Mouse (Mus musculus) frontal cortex, postnatal 14 days (tissue): ENCODE data around the gene Gramd1c.

ENCODE experiments used
- DNase-seq, 2 experiments: peaks; one replicate each; pipeline ENCODE4 v3.0.0; 2022; ENCODE audit warnings: low spot score in 2 of 2

Gramd1c gene

DNA sequence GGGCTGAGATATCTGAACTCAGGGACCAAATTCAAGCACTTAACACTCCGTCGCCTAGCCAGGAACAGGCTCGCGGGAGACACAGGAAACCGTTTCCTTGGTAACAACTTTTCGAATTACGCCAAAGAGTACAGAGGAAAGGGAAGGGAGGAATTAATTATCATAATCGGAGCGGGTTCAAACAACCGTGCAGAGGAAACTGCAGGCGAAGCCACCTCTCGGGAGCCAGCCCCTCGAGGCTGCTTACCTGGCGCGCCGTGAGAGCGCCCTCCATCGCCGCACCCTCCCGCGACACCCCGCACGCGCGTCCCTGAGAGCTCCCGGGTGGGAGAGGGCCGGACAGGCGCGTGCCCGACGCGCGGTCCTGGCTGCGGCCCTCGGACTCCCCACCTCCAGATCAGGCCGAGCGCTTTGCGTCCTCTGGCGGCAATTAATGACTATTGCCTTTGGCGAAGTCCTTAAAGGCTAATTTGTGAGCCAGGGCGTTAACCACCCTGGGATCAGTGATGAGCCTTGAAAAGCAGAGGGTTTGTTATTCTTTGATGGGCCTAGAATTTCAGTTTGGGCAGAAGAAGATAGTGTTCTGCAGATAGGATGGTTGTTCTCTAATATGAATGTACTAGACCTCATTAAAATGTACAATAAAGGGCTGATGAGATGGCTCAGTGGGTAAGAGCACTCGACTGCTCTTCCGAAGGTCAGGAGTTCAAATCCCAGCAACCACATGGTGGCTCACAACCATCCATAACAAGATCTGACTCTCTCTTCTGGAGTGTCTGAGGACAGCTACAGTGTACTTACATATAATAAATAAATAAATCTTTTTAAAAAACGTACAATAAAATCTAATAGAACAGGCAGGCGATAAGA is at the start of gene Gramd1c:
TSS of gene Gramd1c (minus strand) at position 321 of the 870 bp plus-strand sequence.
- DNase-seq, result peak; percentile 39 to 48

DNA sequence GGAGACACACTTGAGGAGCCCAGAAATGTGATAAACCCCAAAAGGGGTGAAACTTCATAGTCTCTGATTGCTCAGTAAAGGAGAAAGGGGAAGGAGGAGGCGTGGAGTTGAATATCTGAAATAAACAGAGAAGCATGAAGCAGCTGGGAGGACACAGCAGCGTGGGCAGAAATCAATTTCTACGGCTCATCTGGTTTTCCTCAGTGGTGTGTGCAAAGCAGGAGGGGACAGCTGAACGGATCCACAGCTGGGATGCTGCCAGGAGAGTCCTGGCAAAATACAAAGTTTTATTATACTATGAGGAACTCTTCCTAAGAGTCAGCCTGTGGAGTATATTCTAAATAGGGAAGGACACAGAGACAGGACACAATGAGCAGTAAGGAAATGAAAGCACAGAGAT is 45.9 kb upstream of the Gramd1c start:
- DNase-seq, result no peak

DNA sequence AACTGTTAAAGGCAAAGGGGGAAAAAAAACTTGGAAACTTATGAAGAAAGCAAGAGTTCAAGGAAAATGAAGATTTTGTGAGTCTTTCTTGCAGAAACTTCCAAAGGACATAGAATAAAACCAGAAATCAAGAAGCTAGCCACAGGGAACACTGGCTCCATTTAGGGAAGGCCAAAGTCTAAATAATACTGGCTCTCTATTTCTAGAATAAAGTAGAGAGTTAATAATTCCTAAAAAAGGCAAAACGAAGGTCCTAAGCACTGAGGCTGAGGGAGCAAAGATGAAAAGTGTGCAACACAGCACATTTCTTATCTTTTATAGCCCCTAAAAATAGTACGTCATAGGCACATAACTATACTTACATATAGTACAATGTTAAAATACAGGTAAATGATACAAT is 42.1 kb upstream of the Gramd1c start:
- no peak for DNase-seq

DNA sequence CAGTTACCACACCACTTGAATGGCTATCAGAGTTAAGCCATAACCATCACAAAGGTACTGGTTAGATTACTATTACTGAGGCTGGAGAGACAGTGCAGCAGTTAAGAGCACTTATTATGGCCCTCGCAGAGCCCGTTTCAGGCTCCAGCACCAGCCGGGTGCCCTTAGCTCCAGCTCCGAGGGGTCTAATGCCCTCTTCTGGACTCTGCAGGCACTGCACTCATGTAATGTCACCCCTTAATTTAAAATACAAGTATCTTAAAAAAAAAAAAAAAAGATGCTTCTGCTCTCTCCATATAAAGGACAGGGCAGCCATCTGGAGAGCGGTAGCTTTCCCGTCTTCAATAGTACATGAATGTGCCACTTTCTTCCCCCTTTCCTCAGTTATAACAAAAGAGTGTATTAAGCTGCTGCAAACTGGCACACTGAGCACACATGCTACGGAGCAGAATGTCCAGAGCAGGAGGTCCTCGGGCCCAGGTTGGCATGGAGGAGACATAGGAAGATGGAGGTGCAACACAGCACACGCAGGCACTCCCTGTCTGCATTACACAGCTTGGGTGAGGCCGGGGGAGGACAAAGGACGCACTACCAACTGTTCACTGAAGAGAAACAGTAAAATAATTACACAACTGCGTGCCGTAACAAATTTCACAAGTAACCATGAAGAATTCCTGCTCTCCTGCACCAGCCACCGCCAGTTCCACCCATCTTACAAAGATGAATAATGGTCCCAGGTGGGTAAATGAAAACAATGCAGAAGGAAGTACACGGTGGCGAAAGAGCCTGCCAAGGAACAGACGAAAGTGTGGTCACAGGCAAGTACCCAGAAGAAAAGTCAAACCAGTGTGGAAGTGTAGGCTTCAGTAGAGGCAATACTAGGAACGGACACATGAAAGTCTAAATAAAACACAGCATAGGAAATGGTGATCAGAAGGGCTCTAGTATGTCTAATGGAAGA is 40.9 kb upstream of the Gramd1c start:
- DNase-seq, result no peak

DNA sequence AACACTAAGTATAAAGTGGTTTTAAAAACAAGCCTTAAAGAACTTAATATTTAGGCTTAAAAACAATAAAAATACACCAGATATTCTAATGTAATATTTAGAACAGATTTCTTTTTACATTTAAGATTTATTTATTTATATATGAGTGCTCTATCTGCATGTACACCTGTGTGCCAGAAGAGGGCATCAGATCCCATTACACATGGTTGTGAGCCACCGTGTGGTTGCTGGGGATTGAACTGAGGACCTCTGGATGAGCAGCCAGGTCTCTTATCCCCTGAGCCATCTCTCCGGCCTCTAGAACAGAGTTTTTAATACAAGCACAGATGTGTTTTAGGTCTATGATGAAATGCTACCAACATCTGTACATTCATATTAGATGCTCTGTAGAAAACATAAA is 39.8 kb upstream of the Gramd1c start:
- no peak for DNase-seq

DNA sequence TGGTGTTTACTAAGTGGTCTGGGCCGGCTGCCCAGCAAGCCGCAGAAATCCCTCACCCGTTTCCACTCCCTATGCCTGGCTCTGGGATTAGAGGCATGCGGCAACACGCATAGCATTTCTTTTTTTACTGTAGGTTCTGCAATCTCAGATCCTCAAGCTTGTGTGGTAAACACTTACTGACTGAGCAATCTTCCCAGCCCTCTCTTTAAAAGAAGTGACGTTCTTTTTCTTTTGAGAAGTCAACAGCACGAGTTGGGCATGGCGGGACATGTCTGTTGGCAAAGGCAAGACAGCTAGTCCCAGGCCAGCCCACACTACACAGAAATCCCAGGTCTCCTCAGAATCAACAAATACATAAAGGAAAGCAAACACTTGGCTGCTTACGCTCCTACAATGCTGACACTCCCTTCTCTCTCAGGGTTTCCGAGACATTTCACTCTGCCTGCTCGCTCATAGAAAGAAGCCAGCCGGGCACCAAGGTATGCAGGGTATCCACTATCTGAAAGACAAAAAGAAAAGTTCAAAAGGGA is 38.1 kb upstream of the Gramd1c start:
- DNase-seq, result no peak

DNA sequence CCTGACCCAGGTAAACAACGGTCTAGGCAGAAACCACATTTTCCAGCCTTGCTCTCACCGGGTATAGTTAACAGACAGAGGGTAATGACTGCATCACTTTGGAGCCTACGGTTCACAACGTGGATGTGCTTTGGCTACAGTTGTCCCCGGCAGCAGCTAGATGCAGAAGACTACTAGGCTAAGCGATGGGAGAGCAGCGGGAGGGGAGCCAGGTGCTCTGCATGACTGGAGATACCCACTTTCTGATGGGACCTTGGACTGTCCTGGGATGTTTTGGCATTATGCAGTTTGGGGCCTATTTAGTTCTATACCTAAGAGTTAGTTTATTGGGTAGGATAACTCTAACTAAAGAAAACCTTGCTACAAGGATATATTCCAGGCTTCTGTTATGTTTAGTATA is 36.2 kb upstream of the Gramd1c start:
- DNase-seq, result no peak

DNA sequence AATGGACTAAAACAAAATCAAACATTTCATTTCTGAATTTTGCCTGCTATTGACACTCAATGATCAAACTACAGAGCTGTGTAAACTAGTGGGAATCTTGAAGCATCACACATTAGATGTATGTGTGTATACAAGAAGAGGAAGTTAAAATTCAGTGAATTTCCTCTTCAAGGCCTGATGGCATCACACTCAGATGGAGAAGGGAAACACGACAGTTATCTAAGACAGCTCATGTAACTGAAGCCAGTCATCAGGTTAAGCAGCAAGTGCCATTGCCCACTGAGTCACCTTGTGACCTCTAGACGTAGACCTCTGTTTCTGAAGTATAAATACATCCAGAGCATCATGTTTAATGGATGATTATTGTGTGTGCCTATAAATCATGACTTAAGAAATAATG is 24.5 kb upstream of the Gramd1c start:
- no peak for DNase-seq

DNA sequence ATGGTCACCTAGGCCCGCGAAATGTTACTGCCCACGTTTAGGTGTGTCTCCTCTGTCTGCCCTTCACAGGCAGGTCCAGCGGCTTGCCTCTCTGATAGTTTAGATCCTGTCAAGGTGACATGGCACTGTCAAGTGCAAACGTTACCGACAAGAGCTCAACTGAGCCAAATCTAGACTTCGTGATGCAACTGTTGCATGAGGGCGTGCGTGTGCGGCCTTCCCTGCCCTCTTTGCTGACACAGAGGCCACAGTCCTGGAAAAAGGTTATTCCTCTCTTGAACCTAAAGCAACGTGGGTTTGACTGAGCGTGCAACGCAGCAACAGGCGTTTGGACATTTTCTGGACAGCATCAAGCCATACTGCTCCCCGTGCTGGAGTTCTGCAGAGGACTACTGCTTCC is 1.8 kb downstream of the Gramd1c start:
- no peak for DNase-seq

DNA sequence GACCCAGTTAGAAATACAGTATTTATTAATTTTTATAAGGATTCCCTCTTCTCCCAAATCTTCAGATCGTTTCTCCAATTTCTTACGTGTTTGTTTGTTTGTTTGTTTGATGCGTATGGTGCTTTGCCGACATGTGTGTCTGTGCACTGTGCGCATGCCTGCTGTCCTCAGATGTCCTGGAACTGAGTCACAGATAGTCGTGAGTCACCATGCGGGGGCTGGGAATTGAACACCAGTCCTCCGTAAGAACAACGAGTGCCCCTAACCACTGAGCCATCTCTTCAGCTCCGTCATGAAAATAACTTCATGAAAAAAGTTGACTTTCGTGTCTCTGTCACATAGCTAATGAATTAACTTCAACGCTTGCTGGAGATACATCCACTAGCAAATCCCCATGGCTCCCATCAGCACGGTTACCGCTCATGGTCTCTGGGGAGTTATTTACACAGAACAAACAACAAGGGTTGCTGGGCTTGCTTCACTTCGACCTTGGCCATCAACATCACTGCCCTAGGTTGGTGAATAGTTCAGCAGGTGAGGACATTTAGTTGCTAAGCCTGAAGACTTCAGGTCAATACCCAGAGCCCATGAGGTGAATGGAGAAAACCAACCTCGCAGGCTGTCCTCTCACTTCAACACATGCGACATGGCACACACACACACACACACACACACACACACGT is 2.4 kb downstream of the Gramd1c start:
- no peak for DNase-seq

DNA sequence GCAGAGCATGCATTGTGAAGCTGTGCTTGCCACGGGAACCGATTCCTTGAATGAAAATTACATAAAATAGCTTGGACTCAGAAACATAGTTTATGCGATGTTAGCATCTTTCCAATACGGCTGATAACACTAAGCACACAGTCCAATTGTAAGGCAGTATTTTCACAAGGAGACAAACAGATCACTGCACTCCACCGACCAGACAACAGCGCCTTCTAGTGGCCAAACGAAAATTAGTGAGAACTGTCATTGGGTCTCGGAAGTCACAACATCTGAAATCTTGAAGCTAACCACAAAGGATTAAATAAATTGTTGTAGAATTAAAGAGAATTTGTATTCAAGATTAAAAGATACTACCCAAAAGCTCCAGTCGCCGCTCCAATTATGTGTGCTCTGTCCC is 4.4 kb downstream of the Gramd1c start:
- DNase-seq, result peak; percentile 37 to 76

DNA sequence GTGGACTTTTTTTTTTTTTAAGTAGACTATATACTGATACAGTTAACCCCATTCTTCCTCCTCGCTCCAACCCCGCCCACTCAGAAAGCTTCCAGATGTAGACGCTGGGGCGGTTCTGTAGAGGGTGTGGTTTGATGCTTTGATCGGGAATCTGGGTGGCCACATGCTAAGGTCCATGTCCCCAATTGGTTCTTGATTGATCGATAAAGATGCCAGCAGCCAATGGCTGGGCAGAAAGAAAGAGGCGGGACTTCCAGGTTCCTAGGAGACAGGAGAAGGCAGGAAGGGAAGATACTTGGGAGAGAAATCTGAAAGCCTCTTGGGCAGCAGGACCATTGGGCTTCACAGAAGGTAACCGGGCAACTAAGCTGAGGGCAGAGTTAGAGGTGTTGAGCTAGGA is 7.4 kb downstream of the Gramd1c start:
- no peak for DNase-seq

DNA sequence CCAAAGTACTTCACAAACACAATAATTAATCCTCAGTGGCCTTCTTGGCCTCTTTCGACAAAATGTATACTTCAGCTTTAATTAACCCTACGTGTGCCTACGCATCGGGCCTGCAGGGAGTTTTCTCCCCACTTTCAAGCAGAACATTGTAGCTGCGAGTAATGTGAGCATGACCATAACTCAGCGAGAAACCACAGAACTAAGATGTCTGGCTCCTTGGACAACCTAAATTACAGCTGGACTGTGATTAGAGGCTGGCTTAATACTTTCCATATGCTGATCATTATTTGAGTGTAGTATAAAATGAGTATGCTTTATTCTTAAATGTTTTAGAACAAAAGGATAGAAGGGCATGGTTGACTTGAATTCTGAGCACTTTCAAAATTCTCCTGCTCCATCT is 9.9 kb downstream of the Gramd1c start:
- DNase-seq, result no peak

DNA sequence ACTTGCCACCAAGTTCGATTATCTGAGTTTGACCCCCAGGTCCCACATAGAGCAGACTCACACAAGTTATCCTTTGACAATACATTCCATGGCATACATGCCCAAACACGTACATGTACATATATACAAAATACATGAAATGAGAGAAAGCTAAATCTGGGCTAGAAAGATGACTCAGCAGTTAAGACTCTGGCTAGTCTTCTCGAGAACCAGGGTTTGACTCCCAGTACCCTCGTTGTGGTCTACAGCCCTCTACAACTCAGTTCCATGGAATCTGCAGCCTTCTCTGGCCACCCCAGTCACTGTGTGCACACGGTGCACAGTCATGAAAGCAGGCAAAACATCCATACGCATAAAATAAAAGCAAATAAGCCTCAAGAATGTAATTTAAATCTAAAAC is 10.8 kb downstream of the Gramd1c start:
- DNase-seq, result no peak

DNA sequence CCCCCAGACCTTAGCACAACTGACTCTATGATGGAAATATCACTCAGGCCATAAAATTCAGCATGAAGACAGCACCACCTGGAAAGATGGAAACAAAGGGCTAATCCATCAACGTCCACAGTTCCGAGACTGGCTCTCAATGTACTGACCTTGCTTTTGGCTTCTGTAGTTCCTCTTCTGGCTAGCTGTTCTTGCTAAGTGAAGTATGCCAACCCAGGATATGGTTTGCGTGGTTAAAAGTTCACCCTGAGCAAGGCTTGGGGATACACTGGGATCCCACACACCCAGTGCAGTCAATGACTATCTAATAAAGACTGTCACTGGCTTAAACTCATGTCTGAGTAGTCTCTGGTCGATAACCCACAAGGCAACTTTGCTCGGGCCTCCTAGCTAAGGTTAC is 13.0 kb downstream of the Gramd1c start:
- no peak for DNase-seq

DNA sequence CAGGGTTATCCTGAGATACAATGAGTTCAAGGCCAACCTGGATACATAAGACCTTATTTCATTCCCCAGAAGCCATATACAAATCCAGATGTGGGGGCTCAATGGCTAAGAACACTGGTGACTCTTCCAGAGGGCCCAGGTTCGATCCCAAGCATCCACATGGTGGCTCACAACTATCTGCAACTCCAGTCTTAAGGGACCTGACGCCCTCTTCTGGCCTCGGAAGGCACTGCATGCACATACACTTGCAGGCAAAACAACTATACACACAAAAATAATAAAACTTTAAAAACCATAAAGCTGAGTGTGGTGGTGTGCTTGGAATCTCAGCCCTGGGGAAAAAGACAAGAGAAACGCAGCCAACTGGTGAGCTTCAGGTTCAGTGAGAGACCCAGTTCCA is 24.0 kb downstream of the Gramd1c start:
- DNase-seq, result no peak

DNA sequence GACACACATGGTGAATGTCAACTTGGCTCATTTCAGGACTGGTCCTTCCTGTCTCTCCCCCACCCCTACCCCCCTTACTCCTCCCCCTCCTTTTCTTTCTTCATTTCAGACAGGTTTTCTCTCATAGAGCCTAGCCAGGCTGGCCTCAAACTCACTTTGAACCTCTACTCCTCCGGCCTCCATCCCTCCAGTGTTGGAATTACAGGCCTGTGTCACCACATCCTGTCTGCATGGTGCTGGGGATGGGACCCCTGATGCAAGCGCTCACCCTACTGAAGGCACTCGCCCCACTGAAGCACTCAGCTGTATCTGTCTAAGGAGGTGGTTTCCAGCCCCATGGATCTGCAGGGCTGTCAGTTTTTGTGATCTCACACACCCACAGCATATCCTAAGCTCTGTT is 27.9 kb downstream of the Gramd1c start:
- DNase-seq, result no peak

DNA sequence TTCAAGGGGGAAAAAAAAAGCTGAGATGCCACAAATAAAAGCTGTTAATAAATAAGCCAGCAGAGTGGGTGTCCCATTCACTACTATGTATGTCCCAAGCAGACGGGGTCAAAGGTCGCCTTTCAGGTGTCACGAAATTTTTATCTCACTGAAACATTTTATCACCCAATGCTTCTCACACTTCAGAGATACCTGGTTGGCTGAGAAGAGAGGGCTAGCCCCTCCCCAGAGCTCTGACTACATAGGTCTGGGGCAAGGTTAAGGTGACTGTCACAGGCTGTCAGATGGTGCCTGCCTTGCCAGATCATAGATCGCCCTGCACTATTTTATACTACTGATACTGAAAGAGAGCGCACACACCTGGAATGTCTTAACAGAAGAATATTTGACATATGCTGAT is 29.8 kb downstream of the Gramd1c start:
- DNase-seq, result no peak

DNA sequence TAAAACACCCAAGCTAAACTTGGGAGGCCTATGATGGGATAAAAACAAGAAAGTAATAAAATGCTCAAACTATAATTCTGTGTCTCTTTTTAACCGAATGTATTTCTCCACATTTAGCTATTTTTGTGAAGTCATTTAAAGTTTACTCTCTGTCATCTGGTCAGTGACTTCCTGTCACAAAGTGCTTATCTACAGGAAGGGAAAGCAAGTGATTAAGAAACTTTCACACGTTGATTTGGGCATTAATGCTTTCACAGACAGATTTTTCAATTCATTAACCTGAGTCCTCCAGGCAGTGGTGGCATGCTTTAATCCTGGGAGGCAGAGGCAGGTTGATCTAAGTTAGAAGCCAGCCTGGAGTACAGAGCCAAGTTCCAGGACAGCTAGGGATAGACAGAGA is 33.9 kb downstream of the Gramd1c start:
- DNase-seq, result no peak

DNA sequence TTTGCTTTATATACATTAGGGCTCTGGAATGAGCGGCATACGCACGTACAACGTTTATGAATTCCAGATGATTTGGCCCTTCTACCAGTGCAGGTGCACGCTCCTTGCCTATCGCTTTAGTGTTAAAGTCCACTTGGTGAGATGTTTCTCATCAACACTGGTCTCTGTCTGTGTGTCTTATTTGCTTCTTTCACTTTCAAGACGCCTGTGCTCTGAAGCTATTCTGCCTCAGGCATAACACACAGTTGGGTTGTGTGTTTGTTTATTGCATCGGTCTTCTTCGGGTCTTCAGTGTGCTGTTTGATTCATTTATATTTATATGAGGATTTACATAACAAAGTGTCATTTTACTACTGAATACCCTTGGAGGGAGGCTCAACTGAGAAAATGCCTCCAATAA is 36.3 kb downstream of the Gramd1c start:
- DNase-seq, result no peak

DNA sequence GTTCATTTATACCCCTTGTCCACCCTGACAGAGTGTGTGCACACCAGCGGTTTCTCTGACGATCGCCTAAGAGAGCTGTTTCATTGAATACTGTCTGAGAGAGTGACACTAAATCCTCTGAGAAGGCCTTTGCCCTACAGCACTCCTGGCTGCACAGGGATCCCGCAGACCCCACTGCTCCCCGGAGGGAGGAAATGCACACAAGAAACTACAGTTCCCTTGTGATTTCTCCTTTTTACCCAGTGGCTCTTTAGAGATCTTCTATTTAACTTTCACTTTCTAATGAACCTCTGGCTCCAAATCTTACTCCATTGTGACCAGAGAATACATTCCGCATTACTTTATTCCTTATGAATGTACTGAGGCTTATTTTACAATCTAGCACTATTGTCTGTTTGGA is 36.9 kb downstream of the Gramd1c start:
- DNase-seq, result no peak

DNA sequence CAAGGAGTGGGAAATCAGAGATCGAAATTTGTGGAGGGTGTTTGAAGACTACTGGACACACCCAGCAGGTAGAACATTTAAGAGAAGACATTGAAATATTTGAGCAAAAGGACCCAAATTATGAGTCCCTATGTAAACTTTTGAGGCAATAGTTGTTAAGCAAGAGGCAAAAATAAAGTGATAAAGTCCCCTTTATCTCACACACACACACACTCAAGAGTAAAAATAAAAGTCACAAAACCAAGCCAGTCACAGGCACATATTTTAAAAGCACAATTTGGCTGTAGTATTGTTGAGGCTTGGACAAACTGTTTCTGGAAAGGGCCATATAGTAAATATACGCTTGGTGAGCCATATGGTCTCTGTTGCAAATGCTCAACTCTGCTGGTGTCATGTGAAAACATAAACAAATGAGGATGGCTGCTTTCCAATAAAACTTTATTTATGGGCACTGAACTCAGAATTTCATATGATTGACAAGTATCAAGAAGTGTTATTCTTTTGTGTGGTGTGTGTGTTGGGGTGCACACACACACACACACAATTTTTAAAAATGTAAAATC is 44.1 kb downstream of the Gramd1c start:
- DNase-seq, result no peak
